Mouse (Mus musculus): ENCODE measurements around the gene H2-Q7. TPM values are rescaled to one million over a fixed set of nuclear protein-coding genes. Genes with fewer than 3 reads are reported as not detected.
A peak's percentile ranks its signal among the peaks of the same experiment; 100 is the strongest.

H2-Q7 gene
- polyA plus RNA-seq, 1 experiment from 2014 or later: 2.4 TPM

GRCm38 (mm10) chr17:35485702-35486101, 46.7 kb downstream of the H2-Q7 start:
- H3K4me3 ChIP-seq (ENCODE audit: low read depth, low read length): no peak overlapping the region
- WGBS: 37% methylated on average over 4 of the region's 4 CpGs
- no peaks in the 10 kb centered on the region for H3K36me3 ChIP-seq (ENCODE audit: control insufficient read depth, insufficient read depth, low read length)
- no peak overlapping the region for H3K9ac ChIP-seq (ENCODE audit: low read depth, low read length)
- no peaks in the 10 kb centered on the region for H3K4me1 ChIP-seq (ENCODE audit: control insufficient read depth, insufficient read depth, low read length)
- H3K4me2 ChIP-seq (ENCODE audit: low read depth, low read length): no peak overlapping the region
- H3K27ac ChIP-seq (replicated peaks; ENCODE audit: low read depth, low read length): no peak overlapping the region
- no peaks in the 10 kb centered on the region for H3K27me3 ChIP-seq (replicated peaks; ENCODE audit: control insufficient read depth, insufficient read depth, low read length)
- ATAC-seq (ENCODE audit: low read depth) (no peak), DNase-seq (ENCODE audit: low spot score) (no peak)
- H3K9me3 ChIP-seq (ENCODE audit: control insufficient read depth, low read length): no peaks in the 10 kb centered on the region

GRCm38 (mm10) chr17:35486726-35487125, 47.8 kb downstream of the H2-Q7 start:
- ATAC-seq (ENCODE audit: low read depth): no peak
- no peak overlapping the region for H3K9ac ChIP-seq (ENCODE audit: low read depth, low read length)
- 42% methylated on average over 10 of the region's 10 CpGs for WGBS
- H3K4me1 ChIP-seq (ENCODE audit: control insufficient read depth, insufficient read depth, low read length): no peaks in the 10 kb centered on the region
- no peaks in the 10 kb centered on the region for H3K27me3 ChIP-seq (replicated peaks; ENCODE audit: control insufficient read depth, insufficient read depth, low read length)
- H3K27ac ChIP-seq (replicated peaks; ENCODE audit: low read depth, low read length): no peak overlapping the region
- DNase-seq (ENCODE audit: low spot score): peak; percentile 24
- 0 out of 2 replicates have a peak overlapping the region, but pooled peaks have one; percentile 8 for H3K4me2 ChIP-seq (ENCODE audit: low read depth, low read length)
- H3K36me3 ChIP-seq (ENCODE audit: control insufficient read depth, insufficient read depth, low read length): no peaks in the 10 kb centered on the region
- no peaks in the 10 kb centered on the region for H3K9me3 ChIP-seq (ENCODE audit: control insufficient read depth, low read length)
- H3K4me3 ChIP-seq (ENCODE audit: low read depth, low read length): no peak overlapping the region

GRCm38 (mm10) chr17:35488041-35488440, 49.1 kb downstream of the H2-Q7 start:
- no peaks in the 10 kb centered on the region for H3K27me3 ChIP-seq (replicated peaks; ENCODE audit: control insufficient read depth, insufficient read depth, low read length)
- no peaks in the 10 kb centered on the region for H3K36me3 ChIP-seq (ENCODE audit: control insufficient read depth, insufficient read depth, low read length)
- 100% methylated on average over 2 of the region's 2 CpGs for WGBS
- H3K4me1 ChIP-seq (ENCODE audit: control insufficient read depth, insufficient read depth, low read length): no peaks in the 10 kb centered on the region
- no peak for ATAC-seq (ENCODE audit: low read depth)
- no peak overlapping the region for H3K4me2 ChIP-seq (ENCODE audit: low read depth, low read length)
- no peaks in the 10 kb centered on the region for H3K9me3 ChIP-seq (ENCODE audit: control insufficient read depth, low read length)
- H3K9ac ChIP-seq (ENCODE audit: low read depth, low read length): no peak overlapping the region
- no peak for DNase-seq (ENCODE audit: low spot score)
- no peak overlapping the region for H3K27ac ChIP-seq (replicated peaks; ENCODE audit: low read depth, low read length)
- no peak overlapping the region for H3K4me3 ChIP-seq (ENCODE audit: low read depth, low read length)

GRCm38 (mm10) chr17:35490320-35490719, 51.4 kb downstream of the H2-Q7 start:
- no peak for DNase-seq (ENCODE audit: low spot score)
- no peak for ATAC-seq (ENCODE audit: low read depth)
- WGBS: 62% methylated on average over 5 of the region's 5 CpGs
- H3K4me1 ChIP-seq (ENCODE audit: control insufficient read depth, insufficient read depth, low read length): no peaks in the 10 kb centered on the region
- H3K9ac ChIP-seq (ENCODE audit: low read depth, low read length): no peak overlapping the region
- H3K36me3 ChIP-seq (ENCODE audit: control insufficient read depth, insufficient read depth, low read length): no peaks in the 10 kb centered on the region
- no peaks in the 10 kb centered on the region for H3K9me3 ChIP-seq (ENCODE audit: control insufficient read depth, low read length)
- no peak overlapping the region for H3K4me2 ChIP-seq (ENCODE audit: low read depth, low read length)
- no peak overlapping the region for H3K4me3 ChIP-seq (ENCODE audit: low read depth, low read length)
- H3K27me3 ChIP-seq (replicated peaks; ENCODE audit: control insufficient read depth, insufficient read depth, low read length): no peaks in the 10 kb centered on the region
- H3K27ac ChIP-seq (replicated peaks; ENCODE audit: low read depth, low read length): no peak overlapping the region

Other genes with a start within 250 kb of the H2-Q7 start
- gene Ltb, start 244.7 kb upstream of the H2-Q7 start, polyA plus RNA-seq (2014; fragmentation: Nextera tagmentation; extraction: Ambion mirVana): 2.0 and 3.3 TPM in 2 replicates
- gene Tnf, start 237.1 kb upstream of the H2-Q7 start, polyA plus RNA-seq (2014; fragmentation: Nextera tagmentation; extraction: Ambion mirVana): 0.62 and 0.74 TPM in 2 replicates
- gene Lta, start 233.8 kb upstream of the H2-Q7 start, polyA plus RNA-seq (2014; fragmentation: Nextera tagmentation; extraction: Ambion mirVana): 0.34 and 0.40 TPM in 2 replicates
- 0.47 TPM in 1 of 2 replicates, not detected in the other for gene Gm16181, start 218.3 kb upstream of the H2-Q7 start, polyA plus RNA-seq (2014; fragmentation: Nextera tagmentation; extraction: Ambion mirVana)
- gene Atp6v1g2, start 205.5 kb upstream of the H2-Q7 start, polyA plus RNA-seq (2014; fragmentation: Nextera tagmentation; extraction: Ambion mirVana): 5.1 and 5.2 TPM in 2 replicates
- gene Nfkbil1, start 203.4 kb upstream of the H2-Q7 start, polyA plus RNA-seq (2014; fragmentation: Nextera tagmentation; extraction: Ambion mirVana): 3.3 and 4.8 TPM in 2 replicates
- gene Ddx39b, start 197.4 kb upstream of the H2-Q7 start, polyA plus RNA-seq (2014; fragmentation: Nextera tagmentation; extraction: Ambion mirVana): 347 and 431 TPM in 2 replicates
- gene H2-D1, start 176.4 kb upstream of the H2-Q7 start, polyA plus RNA-seq (2014; fragmentation: Nextera tagmentation; extraction: Ambion mirVana): 46.9 and 51.7 TPM in 2 replicates
- gene H2-Q1, start 118.8 kb upstream of the H2-Q7 start, polyA plus RNA-seq (2014; fragmentation: Nextera tagmentation; extraction: Ambion mirVana): 0.25 TPM in 1 of 2 replicates, not detected in the other
- 0.22 and 0.62 TPM in 2 replicates for gene H2-Q2, start 96.9 kb upstream of the H2-Q7 start, polyA plus RNA-seq (2014; fragmentation: Nextera tagmentation; extraction: Ambion mirVana)
- gene H2-Q4, start 59.5 kb upstream of the H2-Q7 start, polyA plus RNA-seq (2014; fragmentation: Nextera tagmentation; extraction: Ambion mirVana): 1.3 and 2.0 TPM in 2 replicates
- gene H2-Q6, start 14.3 kb upstream of the H2-Q7 start, polyA plus RNA-seq (2014; fragmentation: Nextera tagmentation; extraction: Ambion mirVana): 0.14 and 0.29 TPM in 2 replicates
- 0.35 TPM in 1 of 2 replicates, not detected in the other for gene H2-Q10, start 30.9 kb downstream of the H2-Q7 start, polyA plus RNA-seq (2014; fragmentation: Nextera tagmentation; extraction: Ambion mirVana)
- gene Pou5f1, start 66.9 kb downstream of the H2-Q7 start, polyA plus RNA-seq (2014; fragmentation: Nextera tagmentation; extraction: Ambion mirVana): not detected in 2 replicates
- 82.9 and 83.2 TPM in 2 replicates for gene Tcf19, start 77.7 kb downstream of the H2-Q7 start, polyA plus RNA-seq (2014; fragmentation: Nextera tagmentation; extraction: Ambion mirVana)
- 10.5 and 12.2 TPM in 2 replicates for gene Cchcr1, start 77.9 kb downstream of the H2-Q7 start, polyA plus RNA-seq (2014; fragmentation: Nextera tagmentation; extraction: Ambion mirVana)
- 0.59 and 1.9 TPM in 2 replicates for gene Psors1c2, start 94.0 kb downstream of the H2-Q7 start, polyA plus RNA-seq (2014; fragmentation: Nextera tagmentation; extraction: Ambion mirVana)
- 0.97 and 1.3 TPM in 2 replicates for gene Cdsn, start 113.0 kb downstream of the H2-Q7 start, polyA plus RNA-seq (2014; fragmentation: Nextera tagmentation; extraction: Ambion mirVana)
- gene 2300002M23Rik, start 128.3 kb downstream of the H2-Q7 start, polyA plus RNA-seq (2014; fragmentation: Nextera tagmentation; extraction: Ambion mirVana): 0.47 and 1.3 TPM in 2 replicates
- 0.28 TPM in 1 of 2 replicates, not detected in the other for gene Sfta2, start 162.4 kb downstream of the H2-Q7 start, polyA plus RNA-seq (2014; fragmentation: Nextera tagmentation; extraction: Ambion mirVana)
- 0.04 TPM in 1 of 2 replicates, not detected in the other for gene Gm9573, start 187.5 kb downstream of the H2-Q7 start, polyA plus RNA-seq (2014; fragmentation: Nextera tagmentation; extraction: Ambion mirVana)
- 0.08 TPM in 2 replicates for gene Mucl3, start 204.5 kb downstream of the H2-Q7 start, polyA plus RNA-seq (2014; fragmentation: Nextera tagmentation; extraction: Ambion mirVana)
- gene Vars2, start 228.4 kb downstream of the H2-Q7 start, polyA plus RNA-seq (2014; fragmentation: Nextera tagmentation; extraction: Ambion mirVana): 14.2 and 15.1 TPM in 2 replicates
- 34.8 and 35.3 TPM in 2 replicates for gene Gtf2h4, start 234.6 kb downstream of the H2-Q7 start, polyA plus RNA-seq (2014; fragmentation: Nextera tagmentation; extraction: Ambion mirVana)